Mouse (Mus musculus) gonadal fat pad, adult 2 months (tissue): Measurements from ENCODE around the gene Notch4. TPM values are rescaled to one million over a fixed set of nuclear protein-coding genes. Genes with fewer than 3 reads are reported as not detected.

Experiments
- DNase-seq: peaks from one replicate; pipeline ENCODE4 v3.0.0-alpha.2; 2012; ENCODE audit warnings: low read depth
- polyA plus RNA-seq: library from polyadenylated mRNA; depleted of rRNA; stranded (reverse); fragments of >200 nt; gene quantifications from 2 replicates; pipeline ENCODE4 v1.2.3, GENCODE M21; 2012

Gene Notch4
- polyA plus RNA-seq, 1 experiment, result 28.9 TPM

DNA sequence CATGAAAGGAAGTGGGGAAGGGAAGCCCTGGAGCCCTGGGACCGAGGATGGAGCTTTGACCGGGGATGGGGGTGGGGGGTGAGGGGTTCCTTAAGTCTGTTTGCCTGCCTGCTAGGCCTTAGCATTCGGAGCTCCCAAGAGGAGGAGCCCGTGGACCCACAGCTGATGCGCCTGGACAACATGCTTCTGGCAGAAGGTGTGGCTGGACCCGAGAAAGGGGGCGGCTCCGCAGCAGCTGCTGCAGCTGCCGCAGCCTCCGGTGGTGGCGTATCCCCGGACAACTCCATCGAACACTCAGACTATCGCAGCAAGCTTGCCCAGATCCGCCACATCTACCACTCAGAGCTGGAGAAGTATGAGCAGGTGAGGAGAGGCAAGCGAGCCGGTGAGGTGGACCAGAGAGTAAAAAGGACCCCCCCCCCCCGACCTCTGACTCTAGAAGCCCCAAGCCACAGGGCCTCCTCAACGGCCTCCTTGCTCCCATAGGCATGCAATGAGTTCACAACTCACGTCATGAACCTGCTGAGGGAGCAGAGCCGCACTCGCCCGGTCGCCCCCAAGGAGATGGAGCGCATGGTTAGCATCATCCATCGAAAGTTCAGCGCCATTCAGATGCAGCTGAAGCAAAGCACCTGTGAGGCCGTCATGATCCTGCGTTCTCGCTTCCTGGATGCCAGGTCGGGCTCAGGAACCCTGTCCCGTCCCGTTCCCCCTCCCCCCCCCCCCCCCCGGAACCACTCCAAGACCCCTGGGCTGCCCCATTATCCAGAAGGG, 29.9 kb downstream of the Notch4 start:
- no peak for DNase-seq

DNA sequence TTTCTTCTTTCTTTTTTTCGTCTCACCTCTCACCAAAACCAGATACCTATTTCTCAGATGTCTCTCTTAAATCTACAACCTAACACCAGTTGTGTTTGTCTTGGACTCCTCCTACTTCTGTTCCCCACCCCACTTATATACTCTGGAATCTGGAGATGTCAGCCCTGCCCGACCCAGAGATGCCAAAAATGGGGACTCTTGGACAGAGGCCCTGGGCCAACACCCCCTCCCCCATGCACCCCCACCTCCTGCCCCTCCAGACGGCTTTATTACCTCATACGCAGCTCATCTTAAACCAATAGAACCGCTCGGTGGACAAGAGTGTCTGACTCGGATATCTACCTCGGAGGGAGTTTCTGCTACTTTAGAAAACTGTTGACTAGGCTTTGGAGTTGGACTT, 32.0 kb downstream of the Notch4 start:
- DNase-seq, result no peak

- no peak for DNase-seq
These were observed 33.6 kb downstream of the Notch4 start, which contains the start of gene Ager for GRCm38 (mm10) chr17:34597566-34598095. Gene Ager (plus strand): TSS chr17:34597862.

DNA sequence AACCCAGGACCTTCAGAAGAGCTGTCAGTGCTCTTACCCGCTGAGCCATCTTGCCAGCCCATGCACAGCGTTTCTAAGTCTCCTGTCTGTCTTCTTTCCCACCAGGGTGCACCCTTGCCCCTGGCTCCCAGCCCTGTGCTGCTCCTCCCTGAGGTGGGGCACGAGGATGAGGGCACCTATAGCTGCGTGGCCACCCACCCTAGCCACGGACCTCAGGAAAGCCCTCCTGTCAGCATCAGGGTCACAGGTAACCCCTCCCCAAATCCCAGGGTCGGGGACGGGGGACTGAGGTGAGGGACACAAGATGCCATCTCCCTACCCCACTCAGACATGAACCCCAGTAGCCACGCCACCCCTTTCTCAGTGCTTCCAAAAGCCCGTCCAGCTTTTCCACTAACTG, 35.8 kb downstream of the Notch4 start:
- no peak for DNase-seq

DNA sequence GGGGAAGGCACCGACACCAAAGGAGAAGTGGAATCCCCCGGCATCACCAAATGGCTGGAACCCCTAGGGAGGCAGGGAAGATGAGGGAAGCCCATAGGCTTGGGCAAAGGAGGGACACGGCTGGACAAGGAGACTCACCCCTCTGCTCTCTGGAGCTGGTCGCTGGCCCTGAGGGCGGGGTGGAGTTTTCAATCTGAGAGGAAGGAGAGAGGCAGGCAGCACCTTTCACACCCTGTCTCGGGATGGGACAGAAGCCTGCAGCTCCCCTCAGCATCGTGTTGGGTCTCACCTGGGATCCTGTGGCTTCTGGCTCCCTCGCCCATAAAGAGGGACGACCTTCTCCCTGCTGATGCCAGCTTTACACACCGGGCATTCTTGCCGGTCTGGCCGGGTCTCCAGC, 37.7 kb downstream of the Notch4 start:
- DNase-seq, result no peak

DNA sequence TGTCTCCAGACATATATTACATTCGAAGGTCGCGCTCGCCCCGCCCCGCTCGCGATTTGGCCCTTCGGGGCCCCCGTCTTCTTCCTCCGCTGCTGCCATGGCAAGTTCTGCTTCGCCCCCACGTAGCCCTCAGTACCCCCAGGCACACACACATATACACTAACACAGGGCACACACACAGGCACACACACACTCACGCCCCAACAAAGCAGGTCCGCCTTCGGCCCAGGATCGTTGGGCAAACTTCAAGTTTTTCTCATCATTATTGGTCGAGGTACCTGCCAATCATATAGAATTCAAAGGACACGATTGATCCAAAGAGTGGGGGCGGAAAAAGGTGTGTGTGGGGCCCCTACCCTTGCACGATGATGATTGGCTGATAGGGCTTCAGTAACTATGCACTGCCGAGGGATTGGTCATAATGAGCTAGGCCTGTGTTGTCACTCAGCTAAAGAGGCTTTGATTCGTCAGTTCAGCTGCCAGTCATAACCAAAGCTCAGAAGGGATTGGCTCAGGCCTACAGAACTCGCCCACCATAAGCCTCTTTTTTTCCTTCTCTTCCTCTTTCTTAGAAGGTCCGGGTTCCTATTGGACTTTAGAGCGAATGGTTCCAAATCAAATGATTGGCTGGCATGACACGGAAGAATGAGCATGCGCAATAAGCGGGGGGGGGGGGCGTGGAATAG, 39.5 kb downstream of the Notch4 start, which contains the start of gene Rnf5:
TSS of gene Rnf5 (minus strand) at position 316 of the 686 bp plus-strand sequence.
- peak; percentile 100 for DNase-seq

- no peak for DNase-seq
These were observed 40.0 kb downstream of the Notch4 start, which contains the start of gene Agpat1 for GRCm38 (mm10) chr17:34604061-34604508. Gene Agpat1 (plus strand): TSS chr17:34604262.

DNA sequence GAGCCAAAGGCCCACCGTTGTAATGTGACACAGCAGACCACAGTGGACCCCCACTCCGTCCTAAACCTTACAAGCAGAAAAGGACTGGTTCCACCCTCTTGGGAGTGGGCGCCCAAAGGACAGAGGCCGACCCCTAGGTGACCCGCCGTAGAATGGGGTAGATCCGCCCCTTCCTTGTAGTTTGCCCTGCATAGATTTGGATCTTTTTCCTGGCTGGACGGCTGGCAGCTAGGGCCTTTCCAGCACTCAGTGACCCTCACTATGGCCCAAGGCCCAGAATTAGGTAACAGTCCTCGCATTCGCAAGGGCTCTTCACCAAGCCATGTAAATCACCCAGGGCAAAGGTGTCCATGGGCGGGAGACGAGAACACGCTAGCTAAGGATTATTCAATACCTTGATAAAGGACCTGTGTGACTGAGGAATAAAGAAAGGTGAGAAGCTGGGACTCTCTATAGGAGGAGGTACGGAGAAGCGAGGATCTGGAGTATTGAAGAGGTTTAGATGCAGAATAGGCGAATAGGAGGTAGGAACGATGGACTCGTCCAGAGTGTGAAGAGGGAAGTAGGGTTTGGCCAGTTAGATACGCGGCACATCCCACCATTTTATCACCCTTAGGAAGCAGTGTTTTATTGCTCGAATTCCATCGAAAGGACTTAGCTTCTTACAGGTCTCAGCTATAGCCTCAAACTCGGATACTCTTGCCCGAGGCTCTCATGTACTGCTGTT, 40.6 kb downstream of the Notch4 start:
- no peak for DNase-seq

DNA sequence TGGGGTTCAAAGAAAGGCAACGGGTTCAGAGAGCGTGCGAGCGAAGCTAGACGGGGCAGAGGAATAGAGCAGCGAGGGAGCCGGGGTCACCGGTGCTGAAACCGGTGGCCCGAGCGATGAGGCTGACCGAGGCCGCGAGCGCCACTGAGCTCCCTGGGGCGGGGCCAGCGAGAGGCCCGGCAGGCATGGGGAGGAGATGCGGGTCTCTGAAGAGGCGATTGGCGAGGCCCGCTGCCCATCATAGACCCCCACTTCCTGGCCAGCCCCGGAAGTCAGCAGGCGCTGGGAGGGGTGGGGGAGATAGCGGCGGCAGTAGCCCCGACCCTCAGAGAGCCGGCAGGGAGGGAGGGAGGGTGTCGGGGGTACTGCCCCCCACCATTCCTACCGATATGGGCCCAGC, 41.5 kb downstream of the Notch4 start:
- no peak for DNase-seq

DNA sequence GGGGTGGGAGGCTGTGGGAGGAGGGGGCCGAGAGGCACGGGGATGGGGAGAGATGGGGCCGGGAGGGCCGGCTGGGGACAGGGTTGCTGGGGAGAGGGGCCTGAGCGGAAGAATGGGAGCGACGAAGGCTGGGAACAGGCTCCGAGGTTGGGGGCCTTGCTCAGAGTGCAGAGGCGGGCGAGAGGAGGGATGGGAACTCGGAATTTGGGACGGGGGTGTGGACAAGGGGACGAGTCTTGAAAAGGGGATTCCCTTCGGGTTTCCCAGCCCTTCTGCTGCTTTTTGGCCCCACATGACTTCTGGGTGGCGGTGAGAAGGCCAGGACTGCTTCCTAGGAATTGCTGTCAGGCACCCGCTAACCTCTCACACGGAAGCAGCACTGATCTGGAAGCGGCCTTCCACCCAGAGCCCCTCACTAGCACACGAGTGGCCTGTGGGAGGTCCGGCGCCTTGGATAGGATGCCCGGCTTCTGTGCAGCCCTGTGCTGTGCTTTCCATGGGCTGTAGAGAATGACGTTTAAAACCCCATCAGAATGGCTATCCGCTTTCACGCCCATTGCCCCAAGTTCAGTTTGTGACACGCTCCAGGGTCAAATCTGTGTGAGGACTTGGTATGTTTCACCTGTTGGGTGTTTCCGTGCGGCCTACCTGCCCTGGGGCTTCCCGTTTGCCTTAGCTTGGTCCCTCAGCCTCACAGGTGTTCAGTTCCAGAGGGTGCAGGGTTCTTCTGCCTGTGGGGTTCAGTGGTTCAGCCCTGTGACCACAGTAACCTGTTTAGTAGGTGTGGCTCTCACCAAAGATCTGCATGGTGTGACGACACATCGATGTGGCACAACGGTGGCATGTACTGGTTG, 42.3 kb downstream of the Notch4 start:
- DNase-seq, result no peak

GRCm38 (mm10) chr17:34607997-34608396, 43.9 kb downstream of the Notch4 start:
- DNase-seq, result no peak

DNA sequence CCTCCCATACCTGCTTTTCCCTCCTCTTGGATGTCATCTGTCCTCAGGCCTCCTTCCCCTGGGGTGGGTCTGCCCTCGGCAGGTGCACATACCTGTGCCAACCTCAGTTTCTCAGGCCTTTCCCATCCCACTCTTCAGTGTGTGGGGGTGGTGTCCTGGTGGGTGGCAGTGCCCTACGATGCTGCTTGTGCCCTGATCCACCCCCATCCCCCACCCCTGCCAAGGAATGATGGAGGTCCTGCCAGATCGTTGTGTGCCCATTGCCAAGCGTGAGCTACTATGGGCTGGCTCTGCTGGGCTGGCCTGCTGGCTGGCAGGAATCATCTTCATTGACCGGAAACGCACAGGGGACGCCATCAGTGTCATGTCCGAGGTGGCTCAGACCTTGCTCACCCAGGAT, 47.0 kb downstream of the Notch4 start:
- no peak for DNase-seq

DNA sequence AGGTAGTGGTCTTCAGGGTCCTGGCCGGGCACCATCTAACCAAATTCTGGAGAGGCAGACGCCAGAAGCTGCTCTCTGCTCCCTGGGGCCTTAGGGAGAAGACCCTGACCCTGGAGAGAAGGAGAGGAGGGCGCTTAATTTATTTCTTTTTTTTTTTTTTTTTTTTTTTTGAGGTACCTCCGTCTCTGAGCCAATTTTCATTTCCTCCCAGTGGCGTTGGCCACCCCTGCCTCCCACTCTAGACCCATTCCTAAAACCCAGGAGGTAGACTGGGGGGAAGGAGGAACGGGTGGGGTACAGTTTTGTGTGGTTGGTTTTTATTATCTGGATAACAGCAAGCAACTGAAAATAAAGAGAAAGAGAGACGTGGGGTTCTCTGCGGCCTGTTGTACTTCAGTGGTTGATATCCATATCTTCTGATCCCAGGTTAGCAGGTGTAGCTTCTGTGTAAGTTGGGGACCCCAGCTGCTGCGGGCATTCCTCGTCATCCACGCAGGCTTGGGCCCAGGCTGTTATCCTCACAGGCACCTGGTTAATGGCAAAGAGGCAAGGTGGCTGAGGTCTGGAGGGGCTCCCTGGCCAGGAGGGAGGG, 49.1 kb downstream of the Notch4 start:
- no peak for DNase-seq

DNA sequence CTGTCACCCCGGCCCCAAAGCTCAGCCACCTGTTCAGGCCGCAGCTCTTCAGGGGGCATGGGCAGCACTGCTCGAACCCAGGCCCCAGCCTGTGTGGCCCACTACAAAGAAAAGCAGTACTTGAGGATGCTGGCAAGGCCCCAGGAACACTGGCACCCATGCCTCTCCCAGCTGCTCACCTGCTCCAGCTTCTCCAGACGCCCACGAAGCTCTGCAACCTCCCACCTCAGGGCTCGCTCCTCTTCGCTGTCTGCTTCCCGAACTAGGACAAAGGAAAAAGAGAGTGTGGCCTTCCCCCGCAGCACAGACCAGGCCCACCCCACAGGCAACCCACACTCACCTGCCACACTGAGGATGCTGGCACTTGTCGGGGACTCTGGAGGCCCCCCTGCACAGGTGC, 49.8 kb downstream of the Notch4 start:
- DNase-seq, result no peak

- DNase-seq, result no peak
These were observed 51.8 kb downstream of the Notch4 start, which contains the start of gene Egfl8 for GRCm38 (mm10) chr17:34615871-34616270. Gene Egfl8 (minus strand): TSS chr17:34615971.

- DNase-seq, result no peak
These were observed 54.9 kb downstream of the Notch4 start for GRCm38 (mm10) chr17:34618999-34619398.

GRCm38 (mm10) chr17:34621006-34621405, 56.9 kb downstream of the Notch4 start:
- DNase-seq, result no peak

DNA sequence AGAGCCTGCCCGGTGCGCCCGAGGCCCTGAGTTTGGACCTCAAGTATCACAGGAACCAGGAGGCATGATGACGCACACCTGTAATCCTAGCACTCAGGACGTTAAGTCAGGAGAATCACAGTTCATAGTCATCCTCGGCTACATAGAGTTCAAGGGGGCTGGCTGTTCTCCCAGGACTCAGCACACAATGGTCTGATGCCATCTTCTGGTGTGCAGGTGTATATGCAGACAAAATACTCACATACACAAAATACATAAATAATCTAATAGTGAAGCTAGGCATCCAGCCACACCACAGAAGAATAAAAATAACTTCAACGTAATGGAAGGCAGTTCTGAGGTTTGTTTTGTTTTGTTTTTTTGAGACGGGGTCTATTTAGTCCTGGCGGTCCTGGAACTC, 59.1 kb downstream of the Notch4 start:
- DNase-seq, result no peak

DNA sequence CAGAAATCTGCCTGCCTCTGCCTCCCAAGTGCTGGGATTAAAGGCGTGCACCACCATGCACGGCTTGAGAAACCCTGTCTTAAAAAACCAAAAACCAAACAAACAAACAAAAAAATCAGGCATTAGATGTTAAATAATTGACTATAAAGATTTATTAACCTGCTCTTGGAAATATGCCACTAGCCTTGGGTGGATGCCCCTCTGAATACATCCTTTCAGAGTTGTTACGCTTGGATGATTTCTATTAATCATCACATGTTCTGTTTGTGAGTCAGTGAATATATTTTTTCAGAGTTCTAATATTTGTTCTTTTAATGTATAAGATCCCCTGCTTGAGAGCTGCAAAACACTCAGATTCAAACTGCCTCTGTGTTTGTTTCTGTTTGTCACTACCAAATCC, 60.9 kb downstream of the Notch4 start:
- no peak for DNase-seq

DNA sequence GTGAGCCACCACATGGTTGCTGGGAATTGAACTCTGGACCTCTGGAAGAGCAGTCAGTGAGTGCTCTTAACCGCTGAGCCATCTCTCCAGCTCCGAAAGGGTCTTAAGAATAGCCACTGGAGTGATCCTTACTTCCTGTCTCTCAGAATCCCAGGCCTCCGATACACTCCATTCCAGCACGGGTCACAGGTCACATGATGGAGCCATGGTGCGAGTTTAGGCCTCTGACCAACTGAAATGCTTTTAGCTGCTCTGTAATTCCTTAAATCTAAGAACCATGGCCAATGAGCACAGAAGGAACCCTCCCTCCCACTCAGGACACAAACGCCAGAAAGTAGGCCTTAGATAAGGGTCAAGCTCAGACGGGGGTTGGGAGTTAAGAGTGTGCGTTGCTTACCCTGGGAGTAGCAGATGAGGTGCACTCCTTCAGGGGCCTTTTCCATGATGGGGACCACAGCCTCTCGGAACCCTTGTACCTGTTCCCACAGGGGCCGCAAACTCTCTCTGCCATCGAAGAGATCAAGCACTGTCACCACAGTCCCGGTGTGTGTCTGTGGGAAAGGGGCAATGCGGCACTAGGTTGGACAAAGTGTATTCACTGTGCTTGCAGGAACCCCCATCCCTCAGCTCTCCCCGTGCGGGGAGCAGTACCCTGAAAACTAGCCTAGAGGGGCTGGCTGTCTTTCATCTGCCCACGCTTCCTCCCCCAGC, 62.1 kb downstream of the Notch4 start:
- no peak for DNase-seq
